28 mouse cellular contexts compared by ENCODE assay signal in the genomic region with DNA sequence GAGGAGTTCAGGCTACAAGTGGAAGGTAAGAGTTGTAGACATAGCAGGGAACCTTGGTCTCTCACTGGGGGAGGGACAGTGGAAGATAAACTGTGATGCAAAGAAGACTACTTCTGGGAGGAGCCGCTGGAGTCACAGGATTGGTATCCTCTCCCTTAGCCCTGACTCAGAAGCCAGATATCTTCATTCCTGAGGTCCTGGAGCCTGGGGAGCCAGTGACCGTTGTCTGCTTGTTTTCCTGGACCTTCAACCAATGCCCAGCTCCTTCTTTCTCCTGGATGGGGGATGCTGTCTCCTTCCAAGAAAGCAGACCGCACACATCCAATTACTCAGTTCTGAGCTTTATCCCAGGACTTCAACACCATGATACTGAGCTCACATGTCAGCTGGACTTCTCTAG. TPM values are rescaled to one million over a fixed set of nuclear protein-coding genes. Genes with fewer than 3 reads are reported as not detected.
"Had no signal": no experiment of that assay in that cellular context is flagged by ENCODE, and none has a peak within 500 bp of the region (broad histone marks: within the 10 kb centered on the region; RNA-seq: fewer than 3 reads in every experiment).

No protein-coding gene starts in this region.

- DNase-seq: kidney, adult 2 months; kidney, postnatal 14 days; kidney, postnatal 4 days; liver, embryonic 13.5 days; lung, embryonic 14.5 days; thymus, postnatal 25 days had no signal

- H3K4me2 ChIP-seq: limb, embryonic 13.5 days; liver, embryonic 13.5 days; lung, embryonic 14.5 days; midbrain, embryonic 13.5 days; stomach, embryonic 15.5 days had no signal

- H3K27ac ChIP-seq: limb, embryonic 10.5 days; limb, embryonic 13.5 days; liver, embryonic 13.5 days; macrophage; midbrain, embryonic 10.5 days; midbrain, embryonic 13.5 days; stomach, embryonic 15.5 days had no signal

- ATAC-seq: lung, postnatal 0 days; midbrain, embryonic 13.5 days; midbrain, embryonic 16.5 days had no signal

- H3K9me3 ChIP-seq: limb, embryonic 10.5 days; limb, embryonic 13.5 days; liver, embryonic 13.5 days; megakaryocyte, embryonic 14.5 days; midbrain, embryonic 10.5 days; midbrain, embryonic 13.5 days; stomach, embryonic 15.5 days had no signal

- H3K4me3 ChIP-seq: limb, embryonic 10.5 days; limb, embryonic 13.5 days; liver, embryonic 13.5 days; midbrain, embryonic 10.5 days; midbrain, embryonic 13.5 days; stomach, embryonic 15.5 days had no signal

- H3K4me1 ChIP-seq: limb, embryonic 13.5 days; liver, embryonic 13.5 days; midbrain, embryonic 13.5 days; stomach, embryonic 15.5 days had no signal

- H3K27me3 ChIP-seq: limb, embryonic 13.5 days; liver, embryonic 13.5 days; midbrain, embryonic 13.5 days; stomach, embryonic 15.5 days had no signal

- H3K9ac ChIP-seq: limb, embryonic 13.5 days; liver, embryonic 13.5 days; lung, embryonic 14.5 days; midbrain, embryonic 13.5 days; stomach, embryonic 15.5 days had no signal

- H3K36me3 ChIP-seq: limb, embryonic 10.5 days; limb, embryonic 13.5 days; liver, embryonic 13.5 days; midbrain, embryonic 10.5 days; midbrain, embryonic 13.5 days; stomach, embryonic 15.5 days had no signal

RNA-seq across cellular contexts. Expression of gene Siglecg, which starts 1.1 kb away (rescaled TPM):
- total RNA-seq: layer of hippocampus, adult 18-20 months had no signal
- polyA plus RNA-seq: midbrain, embryonic 16.5 days; neural tube, embryonic 14.5 days had no signal

RNA-seq across cellular contexts. Expression of gene Lim2, which starts 18.4 kb away (rescaled TPM):
- total RNA-seq: layer of hippocampus, adult 18-20 months; layer of hippocampus, postnatal 14 days; left cerebral cortex, adult 8-10 months; left cerebral cortex, postnatal 25 days; liver, adult 2 months; monocyte, adult 5-6 weeks had no signal
- polyA plus RNA-seq: kidney, adult 2 months; kidney, embryonic 14.5 days; limb, embryonic 10.5 days; limb, embryonic 13.5 days; liver, adult 2 months; liver, embryonic 13.5 days; liver, embryonic 16.5 days; lung, embryonic 14.5 days; lung, postnatal 0 days; macrophage; midbrain, embryonic 13.5 days; midbrain, embryonic 16.5 days; neural tube, embryonic 11.5 days; neural tube, embryonic 14.5 days; small intestine, adult 2 months; thymus, postnatal 0 days; urinary bladder, adult 2 months had no signal

RNA-seq across cellular contexts. Expression of gene Nkg7, which starts 27.8 kb away (rescaled TPM):
- total RNA-seq: layer of hippocampus, adult 18-20 months; layer of hippocampus, postnatal 14 days; left cerebral cortex, adult 8-10 months; left cerebral cortex, postnatal 25 days had no signal
- polyA plus RNA-seq: kidney, embryonic 14.5 days; midbrain, embryonic 10.5 days; midbrain, embryonic 13.5 days; midbrain, embryonic 16.5 days; neural tube, embryonic 11.5 days; neural tube, embryonic 14.5 days had no signal

RNA-seq across cellular contexts. Expression of gene Cldnd2, which starts 31.5 kb away (rescaled TPM):
- total RNA-seq: layer of hippocampus, adult 18-20 months; layer of hippocampus, postnatal 14 days; left cerebral cortex, adult 8-10 months; left cerebral cortex, postnatal 25 days; liver, adult 2 months; monocyte, adult 5-6 weeks had no signal
- polyA plus RNA-seq: kidney, adult 2 months; kidney, embryonic 14.5 days; limb, embryonic 10.5 days; limb, embryonic 13.5 days; liver, embryonic 13.5 days; liver, embryonic 16.5 days; lung, embryonic 14.5 days; macrophage; midbrain, embryonic 10.5 days; midbrain, embryonic 13.5 days; midbrain, embryonic 16.5 days; neural tube, embryonic 11.5 days; neural tube, embryonic 14.5 days; small intestine, adult 2 months; stomach, embryonic 15.5 days; thymus, postnatal 0 days; urinary bladder, adult 2 months had no signal
